Mouse (Mus musculus): Measurements from ENCODE around the gene Slc39a7. TPM values are rescaled to one million over a fixed set of nuclear protein-coding genes. Genes with fewer than 3 reads are reported as not detected.
"Not testable (repeated sequence)": the region's sequence is repeated elsewhere in the genome, so short reads cannot be mapped to it uniquely, and the experiment has no call there.

Gene Slc39a7
- polyA plus RNA-seq, 1 experiment from 2014 or later, result 169 TPM

GRCm38 (mm10) chr17:34022987-34023386 lies 8.5 kb downstream of the Slc39a7 start:
- no peak overlapping the region for H3K27ac ChIP-seq
- no peak overlapping the region for H3K4me3 ChIP-seq (replicated peaks)
- H3K36me3 ChIP-seq, result peaks cover 29% of the 10 kb centered on the region; the same call in 1 of the 2 replicates
- no peak overlapping the region for H3K9ac ChIP-seq
- H3K9me3 ChIP-seq, result no peaks in the 10 kb centered on the region
- WGBS, result 97% methylated on average over 20 of the region's 20 CpGs
- H3K27me3 ChIP-seq (replicated peaks), result no peaks in the 10 kb centered on the region
- ATAC-seq (ENCODE audit: insufficient read depth, low FRiP score, low read depth), result no peak
- H3K4me1 ChIP-seq, result peaks cover 35% of the 10 kb centered on the region
- H3K4me2 ChIP-seq, result no peak overlapping the region

- 89% methylated on average over 14 of the region's 14 CpGs for WGBS
- H3K4me1 ChIP-seq, result peaks cover 34% of the 10 kb centered on the region
- no peak overlapping the region for H3K4me2 ChIP-seq
- no peak overlapping the region for H3K9ac ChIP-seq
- H3K9me3 ChIP-seq, result no peaks in the 10 kb centered on the region
- no peak for ATAC-seq (ENCODE audit: insufficient read depth, low FRiP score, low read depth)
- no peak overlapping the region for H3K27ac ChIP-seq
- no peak overlapping the region for H3K4me3 ChIP-seq (replicated peaks)
- H3K27me3 ChIP-seq (replicated peaks), result no peaks in the 10 kb centered on the region
- peaks cover 29% of the 10 kb centered on the region; the same call in 1 of the 2 replicates for H3K36me3 ChIP-seq
Measured at GRCm38 (mm10) chr17:34022414-34022783, 9.1 kb downstream of the Slc39a7 start.

GRCm38 (mm10) chr17:34021539-34022413 lies 9.7 kb downstream of the Slc39a7 start:
- H3K27ac ChIP-seq, result no peak overlapping the region
- peaks cover 27% of the 10 kb centered on the region for H3K4me1 ChIP-seq
- peaks cover 29% of the 10 kb centered on the region; the same call in 1 of the 2 replicates for H3K36me3 ChIP-seq
- H3K9ac ChIP-seq, result no peak overlapping the region
- H3K27me3 ChIP-seq (replicated peaks), result no peaks in the 10 kb centered on the region
- WGBS, result 91% methylated on average over 23 of the region's 23 CpGs
- no peak overlapping the region for H3K4me3 ChIP-seq (replicated peaks)
- no peak overlapping the region for H3K4me2 ChIP-seq
- no peaks in the 10 kb centered on the region for H3K9me3 ChIP-seq
- ATAC-seq (ENCODE audit: insufficient read depth, low FRiP score, low read depth), result no peak

- 93% methylated on average over 8 of the region's 8 CpGs for WGBS
Measured at GRCm38 (mm10) chr17:34013436-34013835, 18.0 kb downstream of the Slc39a7 start.

GRCm38 (mm10) chr17:34010156-34010555 lies 21.3 kb downstream of the Slc39a7 start:
- no peak overlapping the region for H3K27ac ChIP-seq
- no peaks in the 10 kb centered on the region for H3K36me3 ChIP-seq
- no peaks in the 10 kb centered on the region for H3K27me3 ChIP-seq (replicated peaks)
- H3K4me1 ChIP-seq, result no peaks in the 10 kb centered on the region
- H3K9me3 ChIP-seq, result no peaks in the 10 kb centered on the region
- H3K4me3 ChIP-seq (replicated peaks), result no peak overlapping the region
- no peak overlapping the region for H3K4me2 ChIP-seq
- no peak overlapping the region for H3K9ac ChIP-seq
- ATAC-seq (ENCODE audit: insufficient read depth, low FRiP score, low read depth), result no peak
- WGBS, result 59% methylated on average over 5 of the region's 5 CpGs

More at GRCm38 (mm10) chr17:34013436-34013835, 18.0 kb downstream of the Slc39a7 start:
- H3K4me1 ChIP-seq, result no peaks in the 10 kb centered on the region
- H3K36me3 ChIP-seq, result no peaks in the 10 kb centered on the region
- H3K4me3 ChIP-seq (replicated peaks), result no peak overlapping the region
- no peak overlapping the region for H3K4me2 ChIP-seq
- H3K27ac ChIP-seq, result no peak overlapping the region
- H3K9me3 ChIP-seq, result no peaks in the 10 kb centered on the region
- ATAC-seq (ENCODE audit: insufficient read depth, low FRiP score, low read depth), result no peak
- H3K9ac ChIP-seq, result no peak overlapping the region
- no peaks in the 10 kb centered on the region for H3K27me3 ChIP-seq (replicated peaks)

GRCm38 (mm10) chr17:34006570-34006969 lies 24.9 kb downstream of the Slc39a7 start:
- H3K9me3 ChIP-seq, result no peaks in the 10 kb centered on the region
- no peaks in the 10 kb centered on the region for H3K4me1 ChIP-seq
- H3K4me2 ChIP-seq, result no peak overlapping the region
- H3K36me3 ChIP-seq, result no peaks in the 10 kb centered on the region
- H3K27ac ChIP-seq, result no peak overlapping the region
- no peak overlapping the region for H3K9ac ChIP-seq
- no peak overlapping the region for H3K4me3 ChIP-seq (replicated peaks)
- ATAC-seq (ENCODE audit: insufficient read depth, low FRiP score, low read depth), result no peak
- peaks cover 5% of the 10 kb centered on the region; the same call in 1 of the 2 replicates for H3K27me3 ChIP-seq (replicated peaks)
- 35% methylated on average over 2 of the region's 2 CpGs for WGBS

GRCm38 (mm10) chr17:34003426-34003825 lies 28.1 kb downstream of the Slc39a7 start:
- no peaks in the 10 kb centered on the region for H3K9me3 ChIP-seq
- WGBS, result 7% methylated on average over 5 of the region's 5 CpGs
- no peak overlapping the region for H3K4me2 ChIP-seq
- H3K36me3 ChIP-seq, result no peaks in the 10 kb centered on the region
- ATAC-seq (ENCODE audit: insufficient read depth, low FRiP score, low read depth), result no peak
- peaks cover 17% of the 10 kb centered on the region; the same call in 1 of the 2 replicates for H3K27me3 ChIP-seq (replicated peaks)
- peaks cover 8% of the 10 kb centered on the region for H3K4me1 ChIP-seq
- no peak overlapping the region for H3K27ac ChIP-seq
- no peak overlapping the region for H3K4me3 ChIP-seq (replicated peaks)
- H3K9ac ChIP-seq, result no peak overlapping the region

GRCm38 (mm10) chr17:34000796-34001195 lies 30.7 kb downstream of the Slc39a7 start:
- ATAC-seq (ENCODE audit: insufficient read depth, low FRiP score, low read depth); H3K9me3 ChIP-seq; H3K9ac ChIP-seq; H3K4me1 ChIP-seq; H3K36me3 ChIP-seq; H3K27ac ChIP-seq: not testable (repeated sequence)
- Histone ChIP-seq H3K27me3 (replicated peaks) (peaks cover 19% of the 10 kb centered on the region; the same call in 1 of the 2 replicates), H3K4me2 (peak overlapping the region; percentile 100), H3K4me3 (replicated peaks) (peak overlapping the region; percentile 59; the same call in 1 of the 2 replicates)
- WGBS, result 52% methylated on average over 2 of the region's 2 CpGs

GRCm38 (mm10) chr17:34000150-34000537 lies 31.3 kb downstream of the Slc39a7 start, which contains the start of gene H2-K1:
Gene H2-K1 (minus strand): TSS chr17:34000347.
- Histone ChIP-seq H3K27ac (no peak within 1 kb of the TSS), H3K4me2 (peak within 1 kb of the TSS; percentile 100), H3K27me3 (replicated peaks) (peaks cover 19% of the 10 kb centered on the region; the same call in 1 of the 2 replicates), H3K4me3 (replicated peaks) (peak within 1 kb of the TSS; percentile 59), H3K9ac (peak within 1 kb of the TSS; percentile 60), H3K36me3 (no peaks in the 10 kb centered on the region), H3K9me3 (no peaks in the 10 kb centered on the region), H3K4me1 (peaks cover 8% of the 10 kb centered on the region)
- ATAC-seq (ENCODE audit: insufficient read depth, low FRiP score, low read depth), result peak; percentile 95
- WGBS, result under 1% methylated on average over 28 of the region's 30 CpGs

GRCm38 (mm10) chr17:33999341-34000149 lies 31.9 kb downstream of the Slc39a7 start:
- Histone ChIP-seq H3K4me1 (peaks cover 8% of the 10 kb centered on the region), H3K9me3 (no peaks in the 10 kb centered on the region), H3K27ac (no peak overlapping the region), H3K9ac (peak overlapping the region; percentile 60), H3K4me2 (peak overlapping the region; percentile 100), H3K27me3 (replicated peaks) (peaks cover 19% of the 10 kb centered on the region; the same call in 1 of the 2 replicates), H3K4me3 (replicated peaks) (peak overlapping the region; percentile 59), H3K36me3 (no peaks in the 10 kb centered on the region)
- peak; percentile 44; the same call in 1 of the 2 replicates for ATAC-seq (ENCODE audit: insufficient read depth, low FRiP score, low read depth)
- 3% methylated on average over 87 of the region's 87 CpGs for WGBS

- whole genome bisulfite sequencing, result 40% methylated on average over 5 of the region's 5 CpGs
- not testable (repeated sequence) for H3K9me3 ChIP-seq; H3K9ac ChIP-seq; H3K4me1 ChIP-seq; H3K36me3 ChIP-seq; H3K27ac ChIP-seq; H3K4me3 ChIP-seq (replicated peaks); ATAC-seq (ENCODE audit: insufficient read depth, low FRiP score, low read depth); H3K4me2 ChIP-seq
- peaks cover 19% of the 10 kb centered on the region; the same call in 1 of the 2 replicates for H3K27me3 ChIP-seq (replicated peaks)
Measured at GRCm38 (mm10) chr17:33998697-33999096, 32.8 kb downstream of the Slc39a7 start.
